Mouse (Mus musculus) liver, embryonic 15.5 days (tissue): ENCODE measurements around the gene Timm8b. TPM values are rescaled to one million over a fixed set of nuclear protein-coding genes. Genes with fewer than 3 reads are reported as not detected.

Experiments used
- polyA plus RNA-seq: library from polyadenylated mRNA; unstranded; fragments of >200 nt; fragmentation: Nextera tagmentation; extraction: Ambion mirVana; gene quantifications from 2 replicates; pipeline ENCODE4 v1.2.1, GENCODE M21; 2015

The Timm8b gene
- polyA plus RNA-seq, 1 experiment from 2014 or later, result 158 TPM

Other genes with a start within 250 kb of the Timm8b start
- gene Plet1, start 109.4 kb upstream of the Timm8b start, polyA plus RNA-seq, result 0.17 and 0.35 TPM in 2 replicates
- gene Pts, start 75.2 kb upstream of the Timm8b start, polyA plus RNA-seq, result 32.6 and 36.1 TPM in 2 replicates
- gene Il18, start 49.1 kb upstream of the Timm8b start, polyA plus RNA-seq, result 10.1 and 11.1 TPM in 2 replicates
- 0.60 and 0.67 TPM in 2 replicates for gene Bco2, start 48.7 kb upstream of the Timm8b start, polyA plus RNA-seq
- not detected in 2 replicates for gene Tex12, start 42.6 kb upstream of the Timm8b start, polyA plus RNA-seq
- gene Sdhd, start 98 bp upstream of the Timm8b start, polyA plus RNA-seq, result 296 and 323 TPM in 2 replicates
- gene Pih1d2, start 13.4 kb downstream of the Timm8b start, polyA plus RNA-seq, result 0.75 and 1.0 TPM in 2 replicates
- 5.6 and 7.0 TPM in 2 replicates for gene Nkapd1, start 13.6 kb downstream of the Timm8b start, polyA plus RNA-seq
- 23.2 and 24.6 TPM in 2 replicates for gene Dlat, start 55.9 kb downstream of the Timm8b start, polyA plus RNA-seq
- 1.4 and 1.8 TPM in 2 replicates for gene Dixdc1, start 135.6 kb downstream of the Timm8b start, polyA plus RNA-seq
- 3.9 and 4.1 TPM in 2 replicates for gene 2310030G06Rik, start 142.6 kb downstream of the Timm8b start, polyA plus RNA-seq
- 9.9 and 15.2 TPM in 2 replicates for gene Cryab, start 147.4 kb downstream of the Timm8b start, polyA plus RNA-seq
- gene Hspb2, start 148.4 kb downstream of the Timm8b start, polyA plus RNA-seq, result 2.1 and 3.5 TPM in 2 replicates
- 8.5 and 10.3 TPM in 2 replicates for gene Fdxacb1, start 164.3 kb downstream of the Timm8b start, polyA plus RNA-seq
- 14.3 and 14.4 TPM in 2 replicates for gene Alg9, start 171.1 kb downstream of the Timm8b start, polyA plus RNA-seq
- 17.4 and 18.6 TPM in 2 replicates for gene 1110032A03Rik, start 171.6 kb downstream of the Timm8b start, polyA plus RNA-seq
- gene Ppp2r1b, start 241.4 kb downstream of the Timm8b start, polyA plus RNA-seq, result 68.8 and 70.2 TPM in 2 replicates